Mouse (Mus musculus) fat pad, adult 2 months (tissue): ENCODE measurements at regions not wholly inside any gene's neighbourhood (a gene's known extent, or its start where the extent isn't known, plus 50 kb on each side); places are given as distances from the start of the nearest gene placed in this dataset.
"Not testable (repeated sequence)": the region's sequence is repeated elsewhere in the genome, so short reads cannot be mapped to it uniquely, and the experiment has no call there.

Source experiments
- DNase-seq: peaks from one replicate; pipeline ENCODE4 v3.0.0-alpha.2; 2011; ENCODE audit warnings: low read depth, low spot score; ENCODE audit errors: extremely low read depth

- no peak for DNase-seq
These were observed 167.7 kb upstream of the Fam3c start for GRCm38 (mm10) chr6:22523582-22524234.

GRCm38 (mm10) chr6:22506871-22507270 is 150.8 kb upstream of the Fam3c start:
- no peak for DNase-seq

GRCm38 (mm10) chr6:22497306-22497705 is 141.3 kb upstream of the Fam3c start:
- DNase-seq = no peak

GRCm38 (mm10) chr6:22496471-22496870 is 140.4 kb upstream of the Fam3c start:
- DNase-seq = no peak

GRCm38 (mm10) chr6:22493632-22494260 is 137.7 kb upstream of the Fam3c start:
- DNase-seq = no peak

GRCm38 (mm10) chr6:22492896-22493295 is 136.9 kb upstream of the Fam3c start:
- DNase-seq = no peak

GRCm38 (mm10) chr6:22490762-22491161 is 134.7 kb upstream of the Fam3c start:
- no peak for DNase-seq

- DNase-seq = no peak
These were observed 131.4 kb upstream of the Fam3c start for GRCm38 (mm10) chr6:22487467-22487866.

- DNase-seq = no peak
These were observed 129.9 kb upstream of the Fam3c start for GRCm38 (mm10) chr6:22485828-22486518.

- DNase-seq = not testable (repeated sequence)
These were observed 126.2 kb upstream of the Fam3c start for GRCm38 (mm10) chr6:22482257-22482656.

- DNase-seq = no peak
These were observed 118.6 kb upstream of the Fam3c start for GRCm38 (mm10) chr6:22474604-22475003.

- no peak for DNase-seq
These were observed 118.0 kb upstream of the Fam3c start for GRCm38 (mm10) chr6:22474011-22474410.

GRCm38 (mm10) chr6:22472400-22472799 is 116.4 kb upstream of the Fam3c start:
- DNase-seq = not testable (repeated sequence)

- DNase-seq = no peak
These were observed 111.4 kb upstream of the Fam3c start for GRCm38 (mm10) chr6:22467334-22467993.

GRCm38 (mm10) chr6:22465926-22466325 is 109.9 kb upstream of the Fam3c start:
- no peak for DNase-seq

GRCm38 (mm10) chr6:22459440-22460016 is 103.5 kb upstream of the Fam3c start:
- no peak for DNase-seq

- DNase-seq = no peak
These were observed 96.2 kb upstream of the Fam3c start for GRCm38 (mm10) chr6:22452203-22452602.

GRCm38 (mm10) chr6:22450501-22450900 is 94.5 kb upstream of the Fam3c start:
- no peak for DNase-seq

- no peak for DNase-seq
These were observed 92.9 kb upstream of the Fam3c start for GRCm38 (mm10) chr6:22448906-22449305.

GRCm38 (mm10) chr6:22447636-22448035 is 91.6 kb upstream of the Fam3c start:
- DNase-seq = no peak

GRCm38 (mm10) chr6:22446621-22447310 is 90.7 kb upstream of the Fam3c start:
- no peak for DNase-seq
